Mouse (Mus musculus): Measurements from ENCODE around the gene Ptgs1.

- TF ChIP-seq TAL1 (IDR thresholded peaks at IDR 0.05; ENCODE audit: low read length) (no peak), GATA1 (IDR thresholded peaks at IDR 0.05; ENCODE audit: low read length) (no peak)
Measured at GRCm38 (mm10) chr2:36237557-36237956, 7.3 kb downstream of the Ptgs1 start.
